Mouse (Mus musculus): Measurements from ENCODE around the gene Zfp473. TPM values are rescaled to one million over a fixed set of nuclear protein-coding genes. Genes with fewer than 3 reads are reported as not detected.

Gene Zfp473
- polyA plus RNA-seq, 1 experiment from 2014 or later: 1.1 TPM

GRCm38 (mm10) chr7:44706322-44706721, 44.5 kb downstream of the Zfp473 start:
- Histone ChIP-seq H3K36me3 (ENCODE audit: control insufficient read depth, insufficient read depth, low read length) (no peaks in the 10 kb centered on the region), H3K4me1 (ENCODE audit: control insufficient read depth, insufficient read depth, low read depth, low read length) (no peaks in the 10 kb centered on the region), H3K4me2 (ENCODE audit: low read length) (no peak overlapping the region), H3K9me3 (ENCODE audit: control insufficient read depth, low read length) (no peaks in the 10 kb centered on the region), H3K27ac (ENCODE audit: low read depth, low read length) (no peak overlapping the region), H3K9ac (ENCODE audit: low read depth, low read length) (no peak overlapping the region), H3K4me3 (ENCODE audit: low read length) (no peak overlapping the region), H3K27me3 (replicated peaks; ENCODE audit: control insufficient read depth, insufficient read depth, low read length) (no peaks in the 10 kb centered on the region)
- no peak for ATAC-seq

- WGBS: 91% methylated on average over 4 of the region's 4 CpGs
- no peaks in the 10 kb centered on the region for H3K9me3 ChIP-seq (ENCODE audit: control insufficient read depth, low read length)
Measured at GRCm38 (mm10) chr7:44705086-44705485, 45.8 kb downstream of the Zfp473 start.

GRCm38 (mm10) chr7:44704363-44704762, 46.5 kb downstream of the Zfp473 start:
- Histone ChIP-seq H3K4me2 (ENCODE audit: low read length) (no peak overlapping the region), H3K9ac (ENCODE audit: low read depth, low read length) (no peak overlapping the region), H3K4me3 (ENCODE audit: low read length) (no peak overlapping the region), H3K4me1 (ENCODE audit: control insufficient read depth, insufficient read depth, low read depth, low read length) (no peaks in the 10 kb centered on the region), H3K27ac (ENCODE audit: low read depth, low read length) (no peak overlapping the region), H3K36me3 (ENCODE audit: control insufficient read depth, insufficient read depth, low read length) (no peaks in the 10 kb centered on the region), H3K27me3 (replicated peaks; ENCODE audit: control insufficient read depth, insufficient read depth, low read length) (no peaks in the 10 kb centered on the region), H3K9me3 (ENCODE audit: control insufficient read depth, low read length) (no peaks in the 10 kb centered on the region)
- no peak for ATAC-seq
- 60% methylated on average over 3 of the region's 3 CpGs for WGBS

More at GRCm38 (mm10) chr7:44705086-44705485, 45.8 kb downstream of the Zfp473 start:
- H3K27me3 ChIP-seq (replicated peaks; ENCODE audit: control insufficient read depth, insufficient read depth, low read length): no peaks in the 10 kb centered on the region
- H3K27ac ChIP-seq (ENCODE audit: low read depth, low read length): no peak overlapping the region
- no peak overlapping the region for H3K9ac ChIP-seq (ENCODE audit: low read depth, low read length)
- no peak for ATAC-seq
- H3K36me3 ChIP-seq (ENCODE audit: control insufficient read depth, insufficient read depth, low read length): no peaks in the 10 kb centered on the region
- H3K4me1 ChIP-seq (ENCODE audit: control insufficient read depth, insufficient read depth, low read depth, low read length): no peaks in the 10 kb centered on the region
- H3K4me3 ChIP-seq (ENCODE audit: low read length): no peak overlapping the region
- H3K4me2 ChIP-seq (ENCODE audit: low read length): no peak overlapping the region

GRCm38 (mm10) chr7:44702985-44703384, 47.9 kb downstream of the Zfp473 start:
- Histone ChIP-seq H3K9ac (ENCODE audit: low read depth, low read length) (no peak overlapping the region), H3K4me2 (ENCODE audit: low read length) (no peak overlapping the region), H3K36me3 (ENCODE audit: control insufficient read depth, insufficient read depth, low read length) (no peaks in the 10 kb centered on the region), H3K4me3 (ENCODE audit: low read length) (no peak overlapping the region), H3K27me3 (replicated peaks; ENCODE audit: control insufficient read depth, insufficient read depth, low read length) (no peaks in the 10 kb centered on the region), H3K9me3 (ENCODE audit: control insufficient read depth, low read length) (no peaks in the 10 kb centered on the region), H3K4me1 (ENCODE audit: control insufficient read depth, insufficient read depth, low read depth, low read length) (no peaks in the 10 kb centered on the region), H3K27ac (ENCODE audit: low read depth, low read length) (no peak overlapping the region)
- ATAC-seq: no peak
- WGBS: 80% methylated on average over 8 of the region's 8 CpGs

GRCm38 (mm10) chr7:44701921-44702320, 48.9 kb downstream of the Zfp473 start:
- no peaks in the 10 kb centered on the region for H3K27me3 ChIP-seq (replicated peaks; ENCODE audit: control insufficient read depth, insufficient read depth, low read length)
- H3K27ac ChIP-seq (ENCODE audit: low read depth, low read length): no peak overlapping the region

GRCm38 (mm10) chr7:44697980-44698379, 52.9 kb downstream of the Zfp473 start:
- no peak for ATAC-seq
- H3K27ac ChIP-seq (ENCODE audit: low read depth, low read length): no peak overlapping the region
- H3K4me1 ChIP-seq (ENCODE audit: control insufficient read depth, insufficient read depth, low read depth, low read length): peaks cover 7% of the 10 kb centered on the region
- H3K9me3 ChIP-seq (ENCODE audit: control insufficient read depth, low read length): no peaks in the 10 kb centered on the region
- no peaks in the 10 kb centered on the region for H3K36me3 ChIP-seq (ENCODE audit: control insufficient read depth, insufficient read depth, low read length)
- no peaks in the 10 kb centered on the region for H3K27me3 ChIP-seq (replicated peaks; ENCODE audit: control insufficient read depth, insufficient read depth, low read length)
- H3K9ac ChIP-seq (ENCODE audit: low read depth, low read length): no peak overlapping the region
- 72% methylated on average over 7 of the region's 7 CpGs for WGBS
- no peak overlapping the region for H3K4me2 ChIP-seq (ENCODE audit: low read length)
- no peak overlapping the region for H3K4me3 ChIP-seq (ENCODE audit: low read length)

More at GRCm38 (mm10) chr7:44701921-44702320, 48.9 kb downstream of the Zfp473 start:
- H3K4me2 ChIP-seq (ENCODE audit: low read length): no peak overlapping the region
- no peaks in the 10 kb centered on the region for H3K36me3 ChIP-seq (ENCODE audit: control insufficient read depth, insufficient read depth, low read length)
- 8% methylated on average over 6 of the region's 6 CpGs for WGBS
- peaks cover 7% of the 10 kb centered on the region for H3K4me1 ChIP-seq (ENCODE audit: control insufficient read depth, insufficient read depth, low read depth, low read length)
- H3K4me3 ChIP-seq (ENCODE audit: low read length): no peak overlapping the region
- H3K9ac ChIP-seq (ENCODE audit: low read depth, low read length): no peak overlapping the region
- peak; percentile 75 for ATAC-seq
- no peaks in the 10 kb centered on the region for H3K9me3 ChIP-seq (ENCODE audit: control insufficient read depth, low read length)

- H3K4me3 ChIP-seq (ENCODE audit: low read length): no peak overlapping the region
- H3K9ac ChIP-seq (ENCODE audit: low read depth, low read length): no peak overlapping the region
- no peaks in the 10 kb centered on the region for H3K36me3 ChIP-seq (ENCODE audit: control insufficient read depth, insufficient read depth, low read length)
- no peak for ATAC-seq
- no peaks in the 10 kb centered on the region for H3K27me3 ChIP-seq (replicated peaks; ENCODE audit: control insufficient read depth, insufficient read depth, low read length)
- 14% methylated on average over 20 of the region's 20 CpGs for WGBS
- no peaks in the 10 kb centered on the region for H3K9me3 ChIP-seq (ENCODE audit: control insufficient read depth, low read length)
- no peak overlapping the region for H3K27ac ChIP-seq (ENCODE audit: low read depth, low read length)
- H3K4me2 ChIP-seq (ENCODE audit: low read length): 0 out of 2 replicates have a peak overlapping the region, but pooled peaks have one; percentile 4
- peaks cover 7% of the 10 kb centered on the region for H3K4me1 ChIP-seq (ENCODE audit: control insufficient read depth, insufficient read depth, low read depth, low read length)
Measured at GRCm38 (mm10) chr7:44697191-44697710, 53.6 kb downstream of the Zfp473 start.

- Histone ChIP-seq H3K9me3 (ENCODE audit: control insufficient read depth, low read length) (no peaks in the 10 kb centered on the region), H3K36me3 (ENCODE audit: control insufficient read depth, insufficient read depth, low read length) (no peaks in the 10 kb centered on the region), H3K27me3 (replicated peaks; ENCODE audit: control insufficient read depth, insufficient read depth, low read length) (no peaks in the 10 kb centered on the region), H3K9ac (ENCODE audit: low read depth, low read length) (no peak overlapping the region), H3K27ac (ENCODE audit: low read depth, low read length) (no peak overlapping the region), H3K4me1 (ENCODE audit: control insufficient read depth, insufficient read depth, low read depth, low read length) (peaks cover 7% of the 10 kb centered on the region), H3K4me3 (ENCODE audit: low read length) (no peak overlapping the region), H3K4me2 (ENCODE audit: low read length) (no peak overlapping the region)
- 90% methylated on average over 4 of the region's 4 CpGs for WGBS
- ATAC-seq: no peak
Measured at GRCm38 (mm10) chr7:44695223-44695622, 55.6 kb downstream of the Zfp473 start.

- no peaks in the 10 kb centered on the region for H3K27me3 ChIP-seq (replicated peaks; ENCODE audit: control insufficient read depth, insufficient read depth, low read length)
- WGBS: 78% methylated on average over 10 of the region's 10 CpGs
Measured at GRCm38 (mm10) chr7:44693427-44694175, 57.2 kb downstream of the Zfp473 start.

More at GRCm38 (mm10) chr7:44693427-44694175, 57.2 kb downstream of the Zfp473 start:
- H3K27ac ChIP-seq (ENCODE audit: low read depth, low read length): no peak overlapping the region
- H3K4me2 ChIP-seq (ENCODE audit: low read length): no peak overlapping the region
- no peak overlapping the region for H3K9ac ChIP-seq (ENCODE audit: low read depth, low read length)
- no peaks in the 10 kb centered on the region for H3K36me3 ChIP-seq (ENCODE audit: control insufficient read depth, insufficient read depth, low read length)
- no peak overlapping the region for H3K4me3 ChIP-seq (ENCODE audit: low read length)
- peaks cover 7% of the 10 kb centered on the region for H3K4me1 ChIP-seq (ENCODE audit: control insufficient read depth, insufficient read depth, low read depth, low read length)
- no peak for ATAC-seq
- no peaks in the 10 kb centered on the region for H3K9me3 ChIP-seq (ENCODE audit: control insufficient read depth, low read length)

All from hindbrain, embryonic 16.5 days (tissue).